Comparison of ENCODE assay signal across 13 mouse cellular contexts in genomic region chr9:41513701-41514100, GRCm38 (mm10).
"Had no signal": no experiment of that assay in that cellular context is flagged by ENCODE, and none has a peak within 500 bp of the region (broad histone marks: within the 10 kb centered on the region; RNA-seq: fewer than 3 reads in every experiment).

No protein-coding gene starts in this region.

- H3K27me3 ChIP-seq: limb, embryonic 13.5 days; midbrain, embryonic 12.5 days; stomach, embryonic 15.5 days had no signal

- H3K27ac ChIP-seq: kidney, postnatal 0 days; layer of hippocampus, adult 2 months; limb, embryonic 13.5 days; liver, embryonic 14.5 days; midbrain, embryonic 12.5 days; stomach, embryonic 15.5 days had no signal

- H3K4me3 ChIP-seq: layer of hippocampus, adult 2 months; limb, embryonic 13.5 days; midbrain, embryonic 12.5 days; stomach, embryonic 15.5 days had no signal

- H3K4me1 ChIP-seq: stomach, embryonic 15.5 days had no signal

- H3K36me3 ChIP-seq: stomach, embryonic 15.5 days had no signal

- DNase-seq: kidney, adult 9 months; kidney, postnatal 36 days; left cerebral cortex, postnatal 4 days; lung, adult 18-20 months; spleen, adult 18-20 months; thymus, adult 2 months; thymus, postnatal 25 days had no signal

- H3K9me3 ChIP-seq: limb, embryonic 13.5 days; midbrain, embryonic 12.5 days; stomach, embryonic 15.5 days had no signal

- H3K9ac ChIP-seq: limb, embryonic 13.5 days; liver, embryonic 14.5 days; midbrain, embryonic 12.5 days; stomach, embryonic 15.5 days had no signal
